Mouse (Mus musculus) G1E (cell line): ENCODE results near the gene Arl16. TPM values are rescaled to one million over a fixed set of nuclear protein-coding genes. Genes with fewer than 3 reads are reported as not detected.

Experiments
- ATAC-seq: 2 replicates; pipeline ENCODE4 v1.8.0; 2016; ENCODE audit warnings: mild to moderate bottlenecking; ENCODE audit not compliant: insufficient number of reproducible peaks, poor library complexity, low FRiP score, severe bottlenecking; ENCODE audit errors: extremely low read depth
- DNase-seq: peaks from one replicate; pipeline ENCODE4 v3.0.0; 2012; ENCODE audit warnings: low spot score
- H3K27me3 ChIP-seq: 2 replicates; pipeline ENCODE4 v1.6.1; 2012; ENCODE audit warnings: mild to moderate bottlenecking, low read length, inconsistent platforms; ENCODE audit not compliant: insufficient read depth
- H3K36me3 ChIP-seq: replicated peaks from 2 replicates; pipeline ENCODE3; 2012; ENCODE audit warnings: mild to moderate bottlenecking, inconsistent platforms
- H3K4me1 ChIP-seq: 2 replicates; pipeline ENCODE4 v1.6.1; 2012; ENCODE audit warnings: low read depth, low read length, inconsistent platforms, mixed read lengths; ENCODE audit not compliant: insufficient read depth
- H3K4me3 ChIP-seq: 2 replicates; pipeline ENCODE4 v1.5.1; 2012; ENCODE audit warnings: low read depth, mild to moderate bottlenecking, inconsistent platforms, low read length, moderate library complexity, mixed read lengths
- H3K9me3 ChIP-seq: replicated peaks from 2 replicates; pipeline ENCODE4 v1.6.1; 2012; ENCODE audit warnings: inconsistent platforms
- CTCF ChIP-seq: IDR thresholded peaks from 2 replicates; pipeline ENCODE4 v1.5.1; 2012; ENCODE audit warnings: low read depth, low read length, inconsistent platforms, mixed read lengths
- GATA1 ChIP-seq: IDR thresholded peaks from 2 replicates; pipeline ENCODE4 v1.6.1; 2012; ENCODE audit warnings: borderline replicate concordance, low read length, inconsistent platforms, mixed read lengths
- GATA2 ChIP-seq: IDR thresholded peaks from 2 replicates; pipeline ENCODE4 v1.6.1; 2012; ENCODE audit warnings: low read depth, low read length, inconsistent platforms, borderline replicate concordance
- POLR2AphosphoS5 ChIP-seq: IDR thresholded peaks from 2 replicates; pipeline ENCODE4 v1.6.1; 2012; ENCODE audit warnings: low read depth, low read length, inconsistent platforms; ENCODE audit not compliant: insufficient replicate concordance
- TAL1 ChIP-seq: conservative IDR thresholded peaks from 2 replicates; pipeline ENCODE4 v1.6.1; 2012; ENCODE audit warnings: low read depth, low read length, inconsistent platforms, mixed read lengths
- polyA plus RNA-seq: library from polyadenylated mRNA; stranded (reverse); fragments of >175 nt; gene quantifications from 2 replicates; pipeline ENCODE4 v1.2.3, GENCODE M21; 2012
- total RNA-seq, 2 experiments: library from RNA; stranded (forward) in 1 of 2; stranded (reverse) in 1 of 2; fragments of 200-1000 nt in 1 of 2; fragments of >200 nt in 1 of 2; fragmentation: Nextera tagmentation in 1 of 2; gene quantifications; 2 replicates each; pipeline ENCODE4 v1.2.3; 2014 to 2017

Gene Arl16
- total and polyA plus RNA-seq, 3 experiments, result 17.0 to 24.5 (median 21.0) TPM

DNA sequence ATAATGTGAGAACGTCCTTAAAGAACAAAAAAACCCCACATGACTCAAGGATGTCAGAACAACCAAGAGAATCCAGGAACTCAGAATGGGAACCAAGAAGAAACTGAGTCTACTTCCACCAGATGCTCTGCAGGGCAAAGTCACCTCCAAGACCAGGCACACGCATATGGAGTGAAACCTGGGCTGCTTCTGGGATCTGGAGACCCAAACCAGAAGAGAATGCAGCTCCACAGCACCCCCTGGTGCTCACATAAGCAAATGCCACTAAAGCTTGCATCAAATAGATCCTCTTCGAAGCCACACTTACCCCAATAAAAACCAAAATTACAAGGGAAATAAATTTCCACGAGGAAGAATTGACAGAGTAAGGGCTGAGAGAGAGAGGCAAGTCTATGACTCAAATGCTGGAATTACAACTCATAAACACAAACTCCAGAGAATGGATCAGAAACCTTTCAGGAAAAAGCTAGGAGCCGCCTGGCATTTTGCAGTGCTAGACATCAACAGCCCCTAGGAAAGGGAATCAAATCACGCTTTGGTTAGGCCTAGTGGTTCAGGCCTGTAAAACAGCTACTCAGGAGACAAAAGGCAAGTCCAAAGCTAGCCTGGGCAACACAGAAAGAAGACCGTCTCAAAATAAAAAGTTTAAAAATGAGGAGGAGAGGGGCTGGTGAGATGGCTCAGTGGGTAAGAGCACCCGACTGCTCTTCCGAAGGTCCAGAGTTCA lies 43.7 kb downstream of the Arl16 start:
- no peaks in the 10 kb centered on the region for H3K9me3 ChIP-seq
- no peak overlapping the region for H3K4me3 ChIP-seq
- TF ChIP-seq GATA1 (no peak), TAL1 (no peak), POLR2AphosphoS5 (no peak), CTCF (peak; percentile 73), GATA2 (no peak)
- H3K36me3 ChIP-seq, result peaks cover 95% of the 10 kb centered on the region
- ATAC-seq (no peak), DNase-seq (no peak)
- no peaks in the 10 kb centered on the region for H3K27me3 ChIP-seq
- no peaks in the 10 kb centered on the region; the same call in 1 of the 2 replicates for H3K4me1 ChIP-seq

- Histone ChIP-seq H3K4me3 (no peak overlapping the region), H3K9me3 (no peaks in the 10 kb centered on the region), H3K27me3 (no peaks in the 10 kb centered on the region), H3K4me1 (no peaks in the 10 kb centered on the region; the same call in 1 of the 2 replicates), H3K36me3 (peaks cover 95% of the 10 kb centered on the region)
- ATAC-seq (no peak), DNase-seq (no peak)
- TF ChIP-seq POLR2AphosphoS5, result no peak
- no peak for TF ChIP-seq GATA2
- TF ChIP-seq CTCF, result no peak
- TF ChIP-seq GATA1, result no peak
These were observed 44.5 kb downstream of the Arl16 start for GRCm38 (mm10) chr11:120422651-120423568.

- TF ChIP-seq CTCF, result no peak
- no peak for TF ChIP-seq GATA2
- no peak for TF ChIP-seq POLR2AphosphoS5
- TF ChIP-seq GATA1, result no peak
- no peak for TF ChIP-seq TAL1
- peaks cover 2% of the 10 kb centered on the region; the same call in 1 of the 2 replicates for H3K4me1 ChIP-seq
- H3K9me3 ChIP-seq, result no peaks in the 10 kb centered on the region
- H3K4me3 ChIP-seq, result no peak overlapping the region
- DNase-seq (no peak), ATAC-seq (no peak)
- no peaks in the 10 kb centered on the region for H3K27me3 ChIP-seq
- H3K36me3 ChIP-seq, result peaks cover 93% of the 10 kb centered on the region
These were observed 48.8 kb downstream of the Arl16 start for GRCm38 (mm10) chr11:120418592-120418991.

GRCm38 (mm10) chr11:120417852-120418251 lies 49.6 kb downstream of the Arl16 start:
- no peak for ATAC-seq
- no peaks in the 10 kb centered on the region for H3K27me3 ChIP-seq
- no peak for DNase-seq
- no peaks in the 10 kb centered on the region for H3K9me3 ChIP-seq
- TF ChIP-seq GATA2 (no peak), TAL1 (no peak), CTCF (no peak), GATA1 (no peak), POLR2AphosphoS5 (no peak)
- peaks cover 93% of the 10 kb centered on the region for H3K36me3 ChIP-seq
- H3K4me3 ChIP-seq, result no peak overlapping the region
- peaks cover 4% of the 10 kb centered on the region; the same call in 1 of the 2 replicates for H3K4me1 ChIP-seq

Other genes with a start within 250 kb of the Arl16 start
Only the 20 nearest of the 28 such genes appear.
- 128 and 155 TPM in 2 replicates for gene Actg1, start 119.1 kb downstream of the Arl16 start, total RNA-seq (2014; fragmentation: Nextera tagmentation)
- 179 and 181 TPM in 2 replicates for gene Actg1, start 119.1 kb downstream of the Arl16 start, total RNA-seq (2017)
- 53.9 and 112 TPM in 2 replicates for gene Actg1, start 119.1 kb downstream of the Arl16 start, polyA plus RNA-seq
- not detected in 2 replicates for gene Fscn2, start 106.1 kb downstream of the Arl16 start, total RNA-seq (2014; fragmentation: Nextera tagmentation)
- 0.11 TPM in 1 of 2 replicates, not detected in the other for gene Fscn2, start 106.1 kb downstream of the Arl16 start, total RNA-seq (2017)
- 0.03 TPM in 1 of 2 replicates, not detected in the other for gene Fscn2, start 106.1 kb downstream of the Arl16 start, polyA plus RNA-seq
- gene Faap100, start 88.8 kb downstream of the Arl16 start, total RNA-seq (2014; fragmentation: Nextera tagmentation), result 12.0 and 13.6 TPM in 2 replicates
- 5.2 and 6.2 TPM in 2 replicates for gene Faap100, start 88.8 kb downstream of the Arl16 start, total RNA-seq (2017)
- 29.7 and 30.6 TPM in 2 replicates for gene Faap100, start 88.8 kb downstream of the Arl16 start, polyA plus RNA-seq
- 58.4 and 61.7 TPM in 2 replicates for gene Nploc4, start 29.9 kb downstream of the Arl16 start, total RNA-seq (2014; fragmentation: Nextera tagmentation)
- 38.7 and 42.7 TPM in 2 replicates for gene Nploc4, start 29.9 kb downstream of the Arl16 start, total RNA-seq (2017)
- gene Nploc4, start 29.9 kb downstream of the Arl16 start, polyA plus RNA-seq, result 68.2 and 72.4 TPM in 2 replicates
- gene Tspan10, start 25.0 kb downstream of the Arl16 start, total RNA-seq (2014; fragmentation: Nextera tagmentation), result 0.68 TPM in 1 of 2 replicates, not detected in the other
- not detected in 2 replicates for gene Tspan10, start 25.0 kb downstream of the Arl16 start, total RNA-seq (2017)
- gene Tspan10, start 25.0 kb downstream of the Arl16 start, polyA plus RNA-seq, result not detected in 2 replicates
- gene Pde6g, start 14.1 kb downstream of the Arl16 start, total RNA-seq (2014; fragmentation: Nextera tagmentation), result 1.7 and 3.5 TPM in 2 replicates
- gene Pde6g, start 14.1 kb downstream of the Arl16 start, total RNA-seq (2017), result 0.23 and 0.33 TPM in 2 replicates
- gene Pde6g, start 14.1 kb downstream of the Arl16 start, polyA plus RNA-seq, result 0.18 and 0.23 TPM in 2 replicates
- gene Oxld1, start 9.5 kb downstream of the Arl16 start, total RNA-seq (2014; fragmentation: Nextera tagmentation), result 15.2 and 17.4 TPM in 2 replicates
- gene Oxld1, start 9.5 kb downstream of the Arl16 start, total RNA-seq (2017), result 24.9 and 25.6 TPM in 2 replicates
- 16.7 and 17.1 TPM in 2 replicates for gene Oxld1, start 9.5 kb downstream of the Arl16 start, polyA plus RNA-seq
- gene Ccdc137, start 9.5 kb downstream of the Arl16 start, total RNA-seq (2014; fragmentation: Nextera tagmentation), result 32.4 and 41.7 TPM in 2 replicates
- gene Ccdc137, start 9.5 kb downstream of the Arl16 start, total RNA-seq (2017), result 41.2 and 42.8 TPM in 2 replicates
- gene Ccdc137, start 9.5 kb downstream of the Arl16 start, polyA plus RNA-seq, result 44.7 and 55.5 TPM in 2 replicates
- 60.5 and 63.2 TPM in 2 replicates for gene Mrpl12, start 17.0 kb upstream of the Arl16 start, total RNA-seq (2014; fragmentation: Nextera tagmentation)
- 125 and 140 TPM in 2 replicates for gene Mrpl12, start 17.0 kb upstream of the Arl16 start, total RNA-seq (2017)
- gene Mrpl12, start 17.0 kb upstream of the Arl16 start, polyA plus RNA-seq, result 514 and 633 TPM in 2 replicates
- gene Slc25a10, start 24.2 kb upstream of the Arl16 start, total RNA-seq (2014; fragmentation: Nextera tagmentation), result 18.2 and 18.7 TPM in 2 replicates
- 22.1 and 27.6 TPM in 2 replicates for gene Slc25a10, start 24.2 kb upstream of the Arl16 start, total RNA-seq (2017)
- 38.7 and 45.3 TPM in 2 replicates for gene Slc25a10, start 24.2 kb upstream of the Arl16 start, polyA plus RNA-seq
- gene Gcgr, start 63.1 kb upstream of the Arl16 start, total RNA-seq (2014; fragmentation: Nextera tagmentation), result not detected in 2 replicates
- not detected in 2 replicates for gene Gcgr, start 63.1 kb upstream of the Arl16 start, total RNA-seq (2017)
- not detected in 2 replicates for gene Gcgr, start 63.1 kb upstream of the Arl16 start, polyA plus RNA-seq
- 53.8 and 64.3 TPM in 2 replicates for gene Mcrip1, start 82.1 kb upstream of the Arl16 start, total RNA-seq (2014; fragmentation: Nextera tagmentation)
- gene Mcrip1, start 82.1 kb upstream of the Arl16 start, total RNA-seq (2017), result 19.2 and 20.9 TPM in 2 replicates
- 176 and 205 TPM in 2 replicates for gene Mcrip1, start 82.1 kb upstream of the Arl16 start, polyA plus RNA-seq
- gene Ppp1r27, start 83.5 kb upstream of the Arl16 start, total RNA-seq (2014; fragmentation: Nextera tagmentation), result not detected in 2 replicates
- gene Ppp1r27, start 83.5 kb upstream of the Arl16 start, total RNA-seq (2017), result not detected in 2 replicates
- gene Ppp1r27, start 83.5 kb upstream of the Arl16 start, polyA plus RNA-seq, result not detected in 2 replicates
- gene P4hb, start 105.6 kb upstream of the Arl16 start, total RNA-seq (2014; fragmentation: Nextera tagmentation), result 268 and 289 TPM in 2 replicates
- 411 and 414 TPM in 2 replicates for gene P4hb, start 105.6 kb upstream of the Arl16 start, total RNA-seq (2017)
- gene P4hb, start 105.6 kb upstream of the Arl16 start, polyA plus RNA-seq, result 516 and 719 TPM in 2 replicates
- 354 and 381 TPM in 2 replicates for gene Arhgdia, start 114.0 kb upstream of the Arl16 start, total RNA-seq (2014; fragmentation: Nextera tagmentation)
- gene Arhgdia, start 114.0 kb upstream of the Arl16 start, total RNA-seq (2017), result 155 and 158 TPM in 2 replicates
- gene Arhgdia, start 114.0 kb upstream of the Arl16 start, polyA plus RNA-seq, result 1,000 and 1,072 TPM in 2 replicates
- 89.8 and 122 TPM in 2 replicates for gene Alyref, start 130.8 kb upstream of the Arl16 start, total RNA-seq (2014; fragmentation: Nextera tagmentation)
- gene Alyref, start 130.8 kb upstream of the Arl16 start, total RNA-seq (2017), result 270 and 280 TPM in 2 replicates
- gene Alyref, start 130.8 kb upstream of the Arl16 start, polyA plus RNA-seq, result 505 and 623 TPM in 2 replicates
- gene Anapc11, start 130.8 kb upstream of the Arl16 start, total RNA-seq (2014; fragmentation: Nextera tagmentation), result 83.1 and 83.8 TPM in 2 replicates
- 62.3 and 69.3 TPM in 2 replicates for gene Anapc11, start 130.8 kb upstream of the Arl16 start, total RNA-seq (2017)
- gene Anapc11, start 130.8 kb upstream of the Arl16 start, polyA plus RNA-seq, result 176 and 212 TPM in 2 replicates
- 1.9 and 2.6 TPM in 2 replicates for gene Npb, start 140.9 kb upstream of the Arl16 start, total RNA-seq (2014; fragmentation: Nextera tagmentation)
- gene Npb, start 140.9 kb upstream of the Arl16 start, total RNA-seq (2017), result 0.58 TPM in 1 of 2 replicates, not detected in the other
- 3.2 and 3.8 TPM in 2 replicates for gene Npb, start 140.9 kb upstream of the Arl16 start, polyA plus RNA-seq
- 29.0 and 43.1 TPM in 2 replicates for gene Pcyt2, start 150.3 kb upstream of the Arl16 start, total RNA-seq (2014; fragmentation: Nextera tagmentation)
- 102 and 119 TPM in 2 replicates for gene Pcyt2, start 150.3 kb upstream of the Arl16 start, total RNA-seq (2017)
- 129 and 146 TPM in 2 replicates for gene Pcyt2, start 150.3 kb upstream of the Arl16 start, polyA plus RNA-seq
- 28.9 and 35.3 TPM in 2 replicates for gene Sirt7, start 157.6 kb upstream of the Arl16 start, total RNA-seq (2014; fragmentation: Nextera tagmentation)
- gene Sirt7, start 157.6 kb upstream of the Arl16 start, total RNA-seq (2017), result 74.5 and 96.2 TPM in 2 replicates
- 169 and 256 TPM in 2 replicates for gene Sirt7, start 157.6 kb upstream of the Arl16 start, polyA plus RNA-seq